Mouse (Mus musculus) CH12.LX (cell line): ENCODE results near the gene Ndufb4. TPM values are rescaled to one million over a fixed set of nuclear protein-coding genes. Genes with fewer than 3 reads are reported as not detected.

ENCODE experiments used
- DNase-seq: peaks from one replicate; pipeline ENCODE4 v3.0.0-alpha.2; 2013; ENCODE audit errors: extremely low read depth
- H3K27ac ChIP-seq: 2 replicates; pipeline ENCODE4 v1.5.1; 2012; ENCODE audit warnings: low read depth, mild to moderate bottlenecking, control low read depth, moderate library complexity; ENCODE audit not compliant: insufficient read depth
- H3K27me3 ChIP-seq: replicated peaks from 2 replicates; pipeline ENCODE3; 2012; ENCODE audit warnings: inconsistent platforms
- H3K36me3 ChIP-seq, 2 experiments: replicated peaks in 1 of 2; 2 replicates each; pipeline versions ENCODE3 to v1.6.1; 2012; ENCODE audit warnings: inconsistent platforms in 1 of 2, low read length in 1 of 2, mild to moderate bottlenecking in 1 of 2, mixed read lengths in 1 of 2, moderate library complexity in 1 of 2; ENCODE audit not compliant: control insufficient read depth in 1 of 2, insufficient read depth in 1 of 2
- H3K4me1 ChIP-seq, 2 experiments: 2 replicates each; pipeline ENCODE4 v1.6.1; 2012; ENCODE audit warnings: inconsistent platforms in 1 of 2, moderate library complexity in 1 of 2; ENCODE audit not compliant: insufficient read depth in 2 of 2, control insufficient read depth in 1 of 2
- H3K4me2 ChIP-seq: 2 replicates; pipeline ENCODE4 v1.6.1; 2012; ENCODE audit warnings: low read depth, mild to moderate bottlenecking, control low read depth; ENCODE audit not compliant: poor library complexity, insufficient read depth, severe bottlenecking
- H3K4me3 ChIP-seq, 3 experiments: fragments of 150-350 bp in 1 of 3; sonication (generic) in 1 of 3; replicated peaks in 1 of 3; 2 replicates each; pipeline versions ENCODE3 to v1.5.1; 2011 to 2012; ENCODE audit warnings: low read depth in 2 of 3, low read length in 2 of 3, mild to moderate bottlenecking in 2 of 3, moderate library complexity in 2 of 3, control low read depth in 1 of 3, improper control_type of control experiment in 1 of 3, inconsistent platforms in 1 of 3, mixed read lengths in 1 of 3; ENCODE audit not compliant: poor library complexity in 1 of 3
- H3K79me2 ChIP-seq: replicated peaks from 2 replicates; pipeline ENCODE4 v1.6.1; 2012; ENCODE audit warnings: mild to moderate bottlenecking, moderate library complexity; ENCODE audit not compliant: control insufficient read depth, poor library complexity, insufficient read depth, severe bottlenecking; ENCODE audit errors: extremely low read depth
- H3K9ac ChIP-seq: 2 replicates; pipeline ENCODE4 v1.6.1; 2012; ENCODE audit warnings: low read depth, mild to moderate bottlenecking, control low read depth, moderate library complexity; ENCODE audit not compliant: insufficient read depth
- H3K9me3 ChIP-seq: replicated peaks from 2 replicates; pipeline ENCODE3; 2012; ENCODE audit warnings: low read length, inconsistent platforms, mixed read lengths
- BHLHE40 ChIP-seq: IDR thresholded peaks from 2 replicates; pipeline ENCODE4 v1.6.1; 2011; ENCODE audit warnings: mild to moderate bottlenecking, low read depth, low read length, improper control_type of control experiment
- CTCF ChIP-seq, 2 experiments: IDR thresholded peaks in 1 of 2; conservative IDR thresholded peaks in 1 of 2; 2 replicates each; pipeline ENCODE4 v1.5.1; 2011 to 2012; ENCODE audit warnings: low read depth in 2 of 2, low read length in 2 of 2, improper control_type of control experiment in 1 of 2, inconsistent platforms in 1 of 2, mild to moderate bottlenecking in 1 of 2, moderate library complexity in 1 of 2
- E2F4 ChIP-seq: IDR thresholded peaks from 2 replicates; pipeline ENCODE4 v1.6.1; 2011; ENCODE audit warnings: low read depth, low read length, improper control_type of control experiment; ENCODE audit not compliant: insufficient replicate concordance
- ELF1 ChIP-seq: IDR thresholded peaks from 2 replicates; pipeline ENCODE4 v1.6.1; 2014; ENCODE audit warnings: low read depth, mild to moderate bottlenecking, inconsistent platforms, low read length, improper control_type of control experiment
- EP300 ChIP-seq: IDR thresholded peaks from 2 replicates; pipeline ENCODE4 v1.6.1; 2011; ENCODE audit warnings: low read length, improper control_type of control experiment
- GABPA ChIP-seq: IDR thresholded peaks from 2 replicates; pipeline ENCODE4 v1.6.1; 2012; ENCODE audit warnings: low read depth, low read length, improper control_type of control experiment, inconsistent platforms; ENCODE audit not compliant: insufficient replicate concordance
- JUN ChIP-seq: IDR thresholded peaks from 2 replicates; pipeline ENCODE4 v1.6.1; 2011; ENCODE audit warnings: low read depth, mild to moderate bottlenecking, low read length, improper control_type of control experiment, moderate library complexity; ENCODE audit not compliant: insufficient read depth
- KAT2A ChIP-seq: IDR thresholded peaks from 2 replicates; pipeline ENCODE4 v1.6.1; 2012; ENCODE audit warnings: low read length, improper control_type of control experiment, inconsistent platforms; ENCODE audit not compliant: insufficient replicate concordance
- MAFK ChIP-seq: IDR thresholded peaks from 2 replicates; pipeline ENCODE4 v1.6.1; 2011; ENCODE audit warnings: low read length, improper control_type of control experiment; ENCODE audit not compliant: insufficient replicate concordance
- MEF2A ChIP-seq: IDR thresholded peaks from 2 replicates; pipeline ENCODE4 v1.6.1; 2014; ENCODE audit warnings: low read depth, mild to moderate bottlenecking, inconsistent platforms, low read length, improper control_type of control experiment, borderline replicate concordance
- NRF1 ChIP-seq: IDR thresholded peaks from 2 replicates; pipeline ENCODE4 v1.6.1; 2014; ENCODE audit warnings: low read depth, mild to moderate bottlenecking, inconsistent platforms, low read length, improper control_type of control experiment, moderate library complexity
- PAX5 ChIP-seq: IDR thresholded peaks from 2 replicates; pipeline ENCODE4 v1.6.1; 2012; ENCODE audit warnings: low read length, inconsistent platforms, mixed read lengths
- RAD21 ChIP-seq: IDR thresholded peaks from 2 replicates; pipeline ENCODE4 v1.6.1; 2011; ENCODE audit warnings: low read depth, mild to moderate bottlenecking, low read length, improper control_type of control experiment, moderate library complexity
- RCOR1 ChIP-seq: conservative IDR thresholded peaks from 2 replicates; pipeline ENCODE4 v1.6.1; 2012; ENCODE audit warnings: low read depth, mild to moderate bottlenecking, inconsistent platforms, low read length, improper control_type of control experiment
- SMC3 ChIP-seq: IDR thresholded peaks from 2 replicates; pipeline ENCODE4 v1.6.1; 2011; ENCODE audit warnings: low read depth, low read length, improper control_type of control experiment
- TBP ChIP-seq: conservative IDR thresholded peaks from 2 replicates; pipeline ENCODE4 v1.6.1; 2011; ENCODE audit warnings: low read depth, low read length, improper control_type of control experiment
- UBTF ChIP-seq: IDR thresholded peaks from 2 replicates; pipeline ENCODE4 v1.6.1; 2012; ENCODE audit warnings: low read depth, mild to moderate bottlenecking, inconsistent platforms, low read length, improper control_type of control experiment, moderate library complexity
- USF1 ChIP-seq: IDR thresholded peaks from 2 replicates; pipeline ENCODE4 v1.6.1; 2014; ENCODE audit warnings: low read depth, mild to moderate bottlenecking, inconsistent platforms, low read length, improper control_type of control experiment
- USF2 ChIP-seq: conservative IDR thresholded peaks from 2 replicates; pipeline ENCODE4 v1.6.1; 2011; ENCODE audit warnings: low read depth, low read length, improper control_type of control experiment
- ZC3H11A ChIP-seq: IDR thresholded peaks from 2 replicates; pipeline ENCODE4 v1.6.1; 2012; ENCODE audit warnings: low read depth, mild to moderate bottlenecking, inconsistent platforms, low read length, improper control_type of control experiment
- ZKSCAN1 ChIP-seq: IDR thresholded peaks from 2 replicates; pipeline ENCODE4 v1.6.1; 2012; ENCODE audit warnings: low read depth, inconsistent platforms, low read length, improper control_type of control experiment, borderline replicate concordance
- ZMIZ1 ChIP-seq: IDR thresholded peaks from 2 replicates; pipeline ENCODE4 v1.6.1; 2012; ENCODE audit warnings: low read depth, mild to moderate bottlenecking, inconsistent platforms, low read length, improper control_type of control experiment
- dilution Hi-C: fragments of 300-500 bp; cut with MboI; formaldehyde crosslinking; loops from 2 replicates; pipeline ENCODE4 v1.14.3; 2020; ENCODE audit warnings: low sequenced_read_pairs; ENCODE audit not compliant: extremely low pct_unique_long_range_greater_than_20kb, extremely low pct_ligation_motif_present
- in situ Hi-C: fragments of 300-500 bp; cut with MboI; formaldehyde crosslinking; loops from 3 replicates; pipeline ENCODE4 v1.14.3; 2019; ENCODE audit warnings: low sequenced_read_pairs, low pct_ligation_motif_present, low pct_unique_long_range_greater_than_20kb, mixed read lengths
- polyA plus RNA-seq: library from polyadenylated mRNA; unstranded; fragments of >175 nt; gene quantifications from 2 replicates; pipeline ENCODE4 v1.2.1, GENCODE M21; 2012; ENCODE audit warnings: low read depth; ENCODE audit not compliant: insufficient read length
- total RNA-seq, 2 experiments: library from RNA; depleted of rRNA; stranded (reverse); fragments of 300-350 nt in 1 of 2; fragments of >200 nt in 1 of 2; gene quantifications; 2 replicates each; pipeline ENCODE4 v1.2.3; 2012 to 2014

Gene Ndufb4
- total and polyA plus RNA-seq, 3 experiments: 51.8 to 97.4 (median 70.7) TPM

DNA sequence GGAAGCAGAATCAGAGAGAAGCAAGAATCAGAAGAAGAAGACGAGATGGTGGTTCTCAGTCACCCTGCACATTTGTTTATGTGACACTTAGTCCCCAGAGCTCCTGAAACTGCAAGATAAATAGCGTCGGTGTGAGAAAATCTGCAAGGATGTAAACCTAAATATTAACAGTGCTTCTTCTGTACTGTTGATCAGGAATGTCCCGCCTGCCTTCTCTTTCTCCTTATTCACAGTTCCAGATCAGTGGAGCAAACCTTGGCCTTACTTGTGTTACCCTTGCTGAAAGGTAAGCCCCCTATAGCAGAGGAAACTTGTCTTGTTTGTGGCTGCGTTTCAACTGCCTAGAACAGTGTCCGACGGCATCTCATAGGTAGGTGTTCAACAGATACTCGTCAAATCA, 23.3 kb upstream of the Ndufb4 start:
- H3K27ac ChIP-seq: no peak overlapping the region
- no peaks in the 10 kb centered on the region for H3K27me3 ChIP-seq
- H3K36me3 ChIP-seq: no peaks in the 10 kb centered on the region
- TF ChIP-seq JUN (no peak), PAX5 (no peak), CTCF (conservative IDR thresholded peaks at IDR 0.05 in 1 of 2, IDR thresholded peaks at IDR 0.05 in 1 of 2; ENCODE audit: low read depth in 2 of 2, low read length in 2 of 2) (no peak), SMC3 (no peak), TBP (no peak), RCOR1 (no peak), EP300 (no peak)
- H3K4me3 ChIP-seq: no peak overlapping the region
- peaks cover 7 to 11% of the 10 kb centered on the region in 2 experiments; a peak in 2 of 4 replicates for H3K4me1 ChIP-seq
- H3K79me2 ChIP-seq: no peaks in the 10 kb centered on the region
- no peak overlapping the region for H3K4me2 ChIP-seq
- DNase-seq: no peak
- dilution Hi-C loops (no loop called here), in situ Hi-C loops (loop anchor here (25.0 kb wide), 2 partner anchors 535 to 565 kb away; no protein-coding TSS in a partner anchor)
- H3K9me3 ChIP-seq: peaks cover 8% of the 10 kb centered on the region
- H3K9ac ChIP-seq: no peak overlapping the region

GRCm38 (mm10) chr16:37676677-37677072, 22.4 kb upstream of the Ndufb4 start:
- dilution Hi-C loops: no loop called here

More at GRCm38 (mm10) chr16:37676677-37677072, 22.4 kb upstream of the Ndufb4 start:
- no peak overlapping the region for H3K4me2 ChIP-seq
- H3K79me2 ChIP-seq: no peaks in the 10 kb centered on the region
- H3K27ac ChIP-seq: no peak overlapping the region
- in situ Hi-C loops: loop anchor here (25.0 kb wide), 2 partner anchors 536 to 564 kb away; no protein-coding TSS in a partner anchor
- no peak overlapping the region for H3K4me3 ChIP-seq
- no peak overlapping the region for H3K9ac ChIP-seq
- H3K27me3 ChIP-seq: no peaks in the 10 kb centered on the region
- no peak for TF ChIP-seq ZC3H11A
- no peak for TF ChIP-seq KAT2A
- TF ChIP-seq E2F4: no peak
- TF ChIP-seq USF1: no peak
- TF ChIP-seq RCOR1: no peak
- no peak for TF ChIP-seq NRF1
- TF ChIP-seq USF2: no peak
- no peak for TF ChIP-seq ZMIZ1
- no peak for TF ChIP-seq MAFK
- TF ChIP-seq PAX5: no peak
- TF ChIP-seq RAD21: no peak
- no peak for TF ChIP-seq ELF1
- TF ChIP-seq GABPA: no peak
- TF ChIP-seq CTCF (conservative IDR thresholded peaks at IDR 0.05 in 1 of 2, IDR thresholded peaks at IDR 0.05 in 1 of 2; ENCODE audit: low read depth in 2 of 2, low read length in 2 of 2): no peak
- TF ChIP-seq EP300: no peak
- TF ChIP-seq BHLHE40: no peak
- no peak for TF ChIP-seq MEF2A
- TF ChIP-seq ZKSCAN1: no peak
- no peak for TF ChIP-seq UBTF
- peaks cover 8% of the 10 kb centered on the region for H3K9me3 ChIP-seq
- no peaks in the 10 kb centered on the region for H3K36me3 ChIP-seq
- peaks cover 3 to 5% of the 10 kb centered on the region in 2 experiments; a peak in 2 of 4 replicates for H3K4me1 ChIP-seq
- DNase-seq: no peak
